Mouse (Mus musculus) retina, adult 2 months (tissue): ENCODE data around the gene Taldo1.
A peak's percentile ranks its signal among the peaks of the same experiment; 100 is the strongest.
"Not testable (repeated sequence)": the region's sequence is repeated elsewhere in the genome, so short reads cannot be mapped to it uniquely, and the experiment has no call there.

Experiments used
- DNase-seq: peaks from one replicate; pipeline ENCODE4 v3.0.0-alpha.2; 2012; ENCODE audit warnings: low read depth, low spot score

The Taldo1 gene

GRCm38 (mm10) chr7:141439811-141440210 is 47.8 kb downstream of the Taldo1 start:
- DNase-seq = no peak

- no peak for DNase-seq
These were observed 48.6 kb downstream of the Taldo1 start for GRCm38 (mm10) chr7:141440613-141441012.

- DNase-seq = no peak
These were observed 49.5 kb downstream of the Taldo1 start for GRCm38 (mm10) chr7:141441460-141441859.

- no peak for DNase-seq
These were observed 50.2 kb downstream of the Taldo1 start for GRCm38 (mm10) chr7:141442199-141442598.

DNA sequence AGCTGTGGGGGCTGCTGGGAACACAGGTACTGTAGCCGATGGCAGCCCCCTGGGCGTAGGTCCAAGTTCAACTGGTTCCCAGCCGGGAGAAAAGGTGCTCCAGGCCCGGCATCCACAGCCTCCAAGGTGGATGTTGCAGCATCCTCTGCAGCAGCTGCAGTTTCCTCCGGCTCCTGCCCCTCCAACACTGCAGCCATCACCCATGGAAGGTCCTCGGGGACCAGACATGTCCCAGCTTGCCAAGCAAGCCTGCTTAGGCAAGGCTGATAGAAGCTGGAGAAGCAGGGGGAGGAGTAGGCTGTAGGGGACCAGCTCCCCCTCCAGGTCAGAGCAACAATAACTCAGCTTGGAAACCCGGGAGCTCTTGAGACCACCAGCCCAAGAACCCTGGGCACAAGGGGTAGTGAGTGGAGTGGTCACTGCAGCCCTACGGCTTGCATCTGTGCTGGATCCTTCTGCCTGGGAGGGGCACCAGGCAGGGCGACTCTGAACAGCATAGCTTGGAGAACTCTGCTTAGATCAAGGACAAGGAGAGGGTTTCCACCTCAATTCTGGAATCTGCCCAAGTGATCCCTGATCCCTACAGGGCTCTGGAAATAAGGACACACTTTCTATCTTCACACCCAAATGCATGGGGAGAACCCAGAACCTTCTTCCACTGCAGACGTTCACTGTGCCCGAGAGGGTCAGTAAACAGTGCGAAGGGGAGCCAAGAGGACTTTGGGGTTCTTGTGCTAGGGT is 51.3 kb downstream of the Taldo1 start:
- no peak for DNase-seq

DNA sequence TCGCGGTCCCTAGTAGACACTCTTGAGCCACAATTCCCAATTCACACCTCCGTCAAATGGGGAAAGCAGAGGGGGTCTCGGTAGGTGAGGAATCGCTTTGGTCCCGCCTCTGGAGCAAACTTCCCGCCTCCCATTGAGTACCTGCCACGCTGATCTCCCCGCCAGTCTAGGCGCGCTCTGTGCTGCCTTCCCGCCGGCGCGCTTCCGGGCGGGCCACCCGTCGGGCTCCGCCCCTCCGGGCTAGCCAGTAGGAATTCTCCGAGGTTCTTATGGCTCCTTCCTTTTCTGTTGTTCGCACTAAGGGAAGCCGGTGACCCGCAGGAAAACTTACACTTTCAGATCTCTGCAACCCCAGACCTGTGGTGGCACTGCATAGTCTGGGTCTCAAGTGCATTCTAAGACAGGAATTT is 51.8 kb downstream of the Taldo1 start, which contains the start of gene Pidd1:
Gene Pidd1, minus strand, starts transcription at position 198 of the 410 bp plus-strand sequence.
- DNase-seq = no peak

DNA sequence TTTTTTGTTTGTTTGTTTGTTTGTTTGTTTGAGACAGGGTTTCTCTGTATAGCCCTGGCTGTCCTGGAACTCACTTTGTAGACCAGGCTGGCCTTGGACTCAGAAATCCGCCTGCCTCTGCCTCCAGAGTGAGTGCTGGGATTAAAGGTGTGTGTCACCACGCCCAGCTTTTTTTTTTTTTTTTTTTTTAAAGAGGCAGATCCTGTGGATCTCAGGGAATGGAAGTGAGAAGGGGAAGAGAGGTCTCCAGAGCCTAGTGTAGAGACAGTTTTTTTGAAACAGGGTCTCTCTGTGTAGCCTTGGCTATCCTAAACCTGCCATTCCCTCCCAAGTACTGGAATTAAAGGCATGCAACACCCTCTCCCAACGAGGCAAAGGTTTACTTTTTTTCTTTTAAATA is 54.4 kb downstream of the Taldo1 start:
- DNase-seq = not testable (repeated sequence)

- peak; percentile 84 for DNase-seq
These were observed 55.4 kb downstream of the Taldo1 start, which contains the start of gene Rplp2 for GRCm38 (mm10) chr7:141447110-141447991. TSS of gene Rplp2 (plus strand) at chr7:141447370.

DNA sequence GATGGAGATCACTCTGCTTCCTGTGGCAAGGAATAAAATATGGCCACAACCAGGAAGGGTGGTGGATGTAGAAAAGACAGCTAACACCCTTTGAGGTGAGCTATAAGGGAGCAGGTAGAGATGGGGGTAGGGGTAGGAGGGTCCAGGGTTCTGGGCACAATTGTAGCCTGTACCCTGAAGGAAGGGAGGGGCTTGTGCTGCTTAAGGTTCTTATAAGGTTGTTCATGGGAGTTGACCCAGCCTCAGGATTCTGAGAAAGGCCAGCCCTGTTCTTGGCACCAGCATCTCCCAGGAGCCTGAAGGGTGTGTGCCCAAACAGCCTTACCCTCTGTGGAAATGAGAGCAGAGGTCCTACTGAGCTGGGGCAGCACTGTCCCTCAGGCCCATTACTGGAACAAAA is 59.9 kb downstream of the Taldo1 start:
- no peak for DNase-seq
